Mouse (Mus musculus) kidney, embryonic 15.5 days (tissue): ENCODE measurements around the gene C1rb. TPM values are rescaled to one million over a fixed set of nuclear protein-coding genes. Genes with fewer than 3 reads are reported as not detected.
"Not testable (repeated sequence)": the region's sequence is repeated elsewhere in the genome, so short reads cannot be mapped to it uniquely, and the experiment has no call there.

Experiments used
- ATAC-seq: fragments of 200-750 bp; cut with Nextera tagmentation; replicated peaks from 2 replicates; pipeline ENCODE4 v1.8.0; 2017; ENCODE audit warnings: moderate TSS enrichment; ENCODE audit not compliant: low FRiP score
- H3K27ac ChIP-seq: fragments of 300-500 bp; sonication (generic); 2 replicates; pipeline ENCODE4 v1.5.1; 2015; ENCODE audit warnings: mild to moderate bottlenecking, inconsistent platforms
- H3K27me3 ChIP-seq: fragments of 300-500 bp; sonication (generic); 2 replicates; pipeline ENCODE4 v1.6.1; 2015; ENCODE audit warnings: inconsistent platforms
- H3K36me3 ChIP-seq: fragments of 300-500 bp; sonication (generic); 2 replicates; pipeline ENCODE4 v1.6.1; 2015; ENCODE audit warnings: inconsistent platforms
- H3K4me1 ChIP-seq: fragments of 300-500 bp; sonication (generic); 2 replicates; pipeline ENCODE4 v1.6.1; 2015; ENCODE audit warnings: inconsistent platforms
- H3K4me2 ChIP-seq: fragments of 300-500 bp; sonication (generic); 2 replicates; pipeline ENCODE4 v1.6.1; 2015; ENCODE audit warnings: moderate library complexity, mild to moderate bottlenecking, inconsistent platforms
- H3K4me3 ChIP-seq: fragments of 300-500 bp; sonication (generic); replicated peaks from 2 replicates; pipeline ENCODE4 v1.5.1; 2015; ENCODE audit warnings: mild to moderate bottlenecking, inconsistent platforms
- H3K9ac ChIP-seq: fragments of 300-500 bp; sonication (generic); 2 replicates; pipeline ENCODE4 v1.6.1; 2015; ENCODE audit warnings: mild to moderate bottlenecking, inconsistent platforms
- H3K9me3 ChIP-seq: fragments of 300-500 bp; sonication (generic); replicated peaks from 2 replicates; pipeline ENCODE4 v1.6.1; 2016; ENCODE audit warnings: inconsistent platforms
- WGBS: fragments of 180-500 bp; shearing (Covaris S2); methylation state at CpG from one replicate; pipeline ENCODE4 v1.1.7; 2015; ENCODE audit warnings: mixed read lengths; 5-methylcytosine and 5-hydroxymethylcytosine counted together
- polyA plus RNA-seq: library from polyadenylated mRNA; unstranded; fragments of >200 nt; fragmentation: Nextera tagmentation; extraction: Ambion mirVana; gene quantifications from 2 replicates; pipeline ENCODE4 v1.2.1, GENCODE M21; 2015

The C1rb gene
- polyA plus RNA-seq, 1 experiment from 2014 or later, result not detected

GRCm38 (mm10) chr6:124561156-124561555 is 8.9 kb upstream of the C1rb start:
- H3K9me3 ChIP-seq, H3K9ac ChIP-seq, H3K4me3 ChIP-seq, ATAC-seq, H3K4me2 ChIP-seq, H3K36me3 ChIP-seq, H3K27me3 ChIP-seq, H3K4me1 ChIP-seq, H3K27ac ChIP-seq: not testable (repeated sequence)
- WGBS, result 92% methylated on average over 4 of the region's 4 CpGs

GRCm38 (mm10) chr6:124561611-124562010 is 8.5 kb upstream of the C1rb start:
- not testable (repeated sequence) for H3K4me1 ChIP-seq, H3K36me3 ChIP-seq, H3K9ac ChIP-seq, H3K9me3 ChIP-seq, H3K4me2 ChIP-seq, H3K4me3 ChIP-seq, ATAC-seq, H3K27me3 ChIP-seq, H3K27ac ChIP-seq
- 100% methylated on average over 2 of the region's 2 CpGs for WGBS

GRCm38 (mm10) chr6:124575155-124575678 is 5.1 kb downstream of the C1rb start:
- not testable (repeated sequence) for H3K4me2 ChIP-seq, H3K4me3 ChIP-seq, H3K4me1 ChIP-seq, H3K36me3 ChIP-seq, H3K27me3 ChIP-seq, H3K9me3 ChIP-seq, H3K9ac ChIP-seq, H3K27ac ChIP-seq, ATAC-seq
- WGBS, result 87% methylated on average over 3 of the region's 3 CpGs

DNA sequence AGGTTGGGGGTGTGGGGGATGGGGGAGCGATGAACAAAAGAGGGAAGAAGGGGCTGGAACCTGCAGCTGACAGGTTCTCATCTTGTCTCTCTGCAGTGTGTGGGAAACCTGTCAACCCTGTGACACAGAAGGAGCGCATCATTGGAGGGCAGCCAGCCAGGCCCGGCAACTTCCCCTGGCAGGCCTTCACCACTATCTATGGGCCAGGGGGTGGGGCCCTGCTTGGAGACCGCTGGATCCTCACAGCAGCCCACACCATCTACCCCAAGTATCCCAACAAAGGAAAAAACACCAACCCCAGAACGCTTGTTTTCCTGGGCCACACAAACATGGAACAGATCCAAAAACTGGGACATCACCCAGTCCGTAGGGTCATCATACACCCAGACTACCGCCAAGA is 10.1 kb downstream of the C1rb start:
- WGBS, result 80% methylated on average over 6 of the region's 7 CpGs
- ATAC-seq, result not testable (repeated sequence)

GRCm38 (mm10) chr6:124582231-124582630 is 12.1 kb downstream of the C1rb start:
- Histone ChIP-seq H3K9ac (no peak overlapping the region), H3K4me3 (no peak overlapping the region), H3K4me2 (no peak overlapping the region), H3K9me3 (no peaks in the 10 kb centered on the region), H3K4me1 (no peaks in the 10 kb centered on the region), H3K27me3 (no peaks in the 10 kb centered on the region), H3K27ac (no peak overlapping the region), H3K36me3 (no peaks in the 10 kb centered on the region)
- 83% methylated on average over 1 of the region's 1 CpGs for WGBS
- no peak for ATAC-seq

More for the DNA sequence above, 10.1 kb downstream of the C1rb start:
- not testable (repeated sequence) for H3K9ac ChIP-seq, H3K4me3 ChIP-seq, H3K4me2 ChIP-seq, H3K27ac ChIP-seq, H3K9me3 ChIP-seq, H3K4me1 ChIP-seq, H3K36me3 ChIP-seq, H3K27me3 ChIP-seq

DNA sequence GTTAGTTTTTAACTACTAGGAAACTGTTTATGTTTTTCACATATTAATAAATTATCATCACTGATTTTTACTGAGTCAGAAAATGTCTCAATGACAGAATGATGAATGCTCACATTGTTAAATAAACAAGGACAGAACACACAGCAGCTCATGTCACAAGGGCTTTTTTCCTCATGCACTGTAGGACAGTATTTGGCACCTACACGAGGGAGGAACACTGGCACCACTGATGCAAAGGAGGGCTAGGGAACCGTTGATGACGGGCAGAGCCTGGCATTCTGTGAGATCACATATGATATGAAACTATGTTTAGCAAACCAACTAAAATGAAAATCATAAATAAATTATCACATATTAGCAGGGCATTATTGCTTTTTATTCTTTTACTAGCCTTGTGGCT is 14.8 kb downstream of the C1rb start:
- no peaks in the 10 kb centered on the region for H3K36me3 ChIP-seq
- H3K4me2 ChIP-seq, result no peak overlapping the region
- WGBS, result 70% methylated on average over 3 of the region's 3 CpGs
- no peak overlapping the region for H3K9ac ChIP-seq
- H3K4me1 ChIP-seq, result no peaks in the 10 kb centered on the region
- no peak overlapping the region for H3K4me3 ChIP-seq
- no peaks in the 10 kb centered on the region for H3K9me3 ChIP-seq
- no peak for ATAC-seq
- H3K27me3 ChIP-seq, result no peaks in the 10 kb centered on the region
- no peak overlapping the region for H3K27ac ChIP-seq

- Histone ChIP-seq H3K27ac (no peak overlapping the region), H3K9ac (no peak overlapping the region), H3K4me3 (no peak overlapping the region), H3K4me2 (no peak overlapping the region), H3K4me1 (no peaks in the 10 kb centered on the region), H3K27me3 (no peaks in the 10 kb centered on the region), H3K36me3 (no peaks in the 10 kb centered on the region), H3K9me3 (no peaks in the 10 kb centered on the region)
- no peak for ATAC-seq
- 88% methylated on average over 3 of the region's 3 CpGs for WGBS
These were observed 15.7 kb downstream of the C1rb start for GRCm38 (mm10) chr6:124585761-124586160.

- Histone ChIP-seq H3K36me3 (no peaks in the 10 kb centered on the region), H3K4me2 (no peak overlapping the region), H3K27me3 (no peaks in the 10 kb centered on the region), H3K4me1 (no peaks in the 10 kb centered on the region), H3K9me3 (no peaks in the 10 kb centered on the region), H3K27ac (no peak overlapping the region), H3K9ac (no peak overlapping the region), H3K4me3 (no peak overlapping the region)
- no peak for ATAC-seq
- WGBS, result 78% methylated on average over 4 of the region's 4 CpGs
These were observed 16.2 kb downstream of the C1rb start for GRCm38 (mm10) chr6:124586266-124586665.

DNA sequence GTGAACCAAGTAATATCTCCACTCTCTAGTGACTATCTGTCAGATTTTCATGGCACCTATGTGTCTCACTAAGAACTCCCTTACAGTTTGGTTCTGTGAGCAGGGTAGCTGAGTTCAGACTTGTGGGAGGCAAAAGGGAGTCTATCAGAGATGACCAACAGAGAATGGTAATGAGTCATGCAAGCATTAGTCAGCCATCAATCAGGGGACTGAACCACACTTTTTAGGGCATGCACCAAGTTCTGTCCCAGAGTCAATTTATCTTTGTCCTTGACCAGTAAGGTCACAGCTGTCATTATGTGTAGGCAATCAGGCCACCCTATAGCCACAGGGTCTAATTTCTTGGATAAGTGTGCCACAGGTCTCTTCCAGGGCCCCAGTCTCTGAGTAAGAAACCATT is 18.7 kb downstream of the C1rb start:
- Histone ChIP-seq H3K27ac (no peak overlapping the region), H3K9ac (no peak overlapping the region), H3K4me1 (no peaks in the 10 kb centered on the region), H3K36me3 (no peaks in the 10 kb centered on the region), H3K9me3 (no peaks in the 10 kb centered on the region), H3K27me3 (no peaks in the 10 kb centered on the region), H3K4me3 (no peak overlapping the region), H3K4me2 (no peak overlapping the region)
- no peak for ATAC-seq

DNA sequence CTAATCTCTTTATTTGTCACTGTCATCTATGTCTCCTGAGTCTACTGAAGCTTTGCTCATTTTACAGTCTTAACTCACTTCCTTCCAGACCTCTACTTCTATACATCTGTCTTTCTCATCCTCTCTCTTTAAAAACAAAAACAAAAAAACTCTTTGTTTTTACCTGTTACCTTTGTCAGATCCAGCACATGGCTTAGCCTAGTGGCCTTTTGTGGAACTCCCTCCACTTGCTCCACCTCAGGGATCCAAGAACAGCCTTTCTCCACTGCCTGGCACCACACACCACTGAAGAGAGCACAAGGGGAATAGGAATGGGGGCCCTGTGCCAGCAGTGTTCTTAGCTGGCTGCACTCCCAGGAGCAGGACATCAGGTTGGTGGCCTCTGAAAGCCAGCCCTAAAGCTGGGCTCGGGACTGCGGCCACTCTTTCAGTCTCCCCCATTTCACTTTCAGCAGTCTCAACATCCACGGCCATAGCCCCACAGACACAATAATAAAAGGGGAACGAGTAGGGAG is 22.1 kb downstream of the C1rb start:
- Histone ChIP-seq H3K4me1 (no peaks in the 10 kb centered on the region), H3K27me3 (no peaks in the 10 kb centered on the region), H3K27ac (no peak overlapping the region), H3K36me3 (no peaks in the 10 kb centered on the region), H3K4me2 (no peak overlapping the region), H3K9ac (no peak overlapping the region), H3K4me3 (no peak overlapping the region), H3K9me3 (peaks cover 4% of the 10 kb centered on the region; the same call in 1 of the 2 replicates)
- WGBS, result 82% methylated on average over 4 of the region's 4 CpGs
- no peak for ATAC-seq

DNA sequence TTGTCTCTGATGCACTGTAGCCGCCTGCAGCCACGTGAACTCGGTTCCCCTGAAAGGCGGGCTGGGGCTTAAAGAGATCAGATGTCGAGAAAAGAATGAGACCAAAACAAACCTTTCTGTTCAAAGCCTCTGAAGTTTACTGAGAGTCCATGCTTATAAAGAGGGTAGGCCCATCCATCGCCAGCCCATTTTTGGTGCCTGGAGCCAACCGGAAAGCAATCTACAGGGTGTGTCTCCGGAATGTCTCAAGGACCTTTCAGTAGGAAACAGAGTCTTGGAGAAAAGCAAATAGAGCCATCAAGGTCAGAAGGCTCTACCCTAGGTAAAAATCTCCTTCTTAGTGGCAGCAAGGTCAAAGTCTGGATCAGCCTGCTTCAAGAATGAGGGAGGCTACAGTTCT is 23.0 kb downstream of the C1rb start:
- ATAC-seq, result no peak
- WGBS, result 74% methylated on average over 8 of the region's 8 CpGs

DNA sequence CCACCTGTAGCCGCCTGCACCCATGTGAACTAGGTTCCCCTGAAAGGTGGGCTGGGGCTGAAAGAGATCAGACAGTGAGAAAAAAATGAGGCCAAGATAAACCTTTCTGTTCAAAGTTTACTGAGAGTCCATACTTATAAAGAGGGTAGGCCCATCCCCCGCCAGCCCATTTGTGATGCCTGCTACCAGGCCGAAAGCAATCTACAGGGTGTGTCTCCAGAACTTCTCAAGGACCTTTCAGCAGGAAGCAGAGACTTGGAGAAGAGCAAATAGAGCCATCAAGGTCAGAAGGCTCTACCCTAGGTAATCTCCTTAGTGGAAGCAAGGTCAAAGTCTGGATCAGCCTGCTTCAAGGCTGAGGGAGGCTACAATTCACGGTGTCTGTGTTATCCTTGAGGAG is 31.9 kb downstream of the C1rb start:
- H3K9me3 ChIP-seq, result peaks cover 5% of the 10 kb centered on the region
- WGBS, result 96% methylated on average over 4 of the region's 4 CpGs

More for the DNA sequence above, 23.0 kb downstream of the C1rb start:
- Histone ChIP-seq H3K4me2 (no peak overlapping the region), H3K27me3 (no peaks in the 10 kb centered on the region), H3K9me3 (peaks cover 4% of the 10 kb centered on the region; the same call in 1 of the 2 replicates), H3K27ac (no peak overlapping the region), H3K36me3 (no peaks in the 10 kb centered on the region), H3K4me1 (no peaks in the 10 kb centered on the region), H3K9ac (no peak overlapping the region), H3K4me3 (no peak overlapping the region)

GRCm38 (mm10) chr6:124625612-124626011 is 55.5 kb downstream of the C1rb start:
- H3K9ac ChIP-seq, result no peak overlapping the region
- 82% methylated on average over 13 of the region's 13 CpGs for WGBS

More for the DNA sequence above, 31.9 kb downstream of the C1rb start:
- no peak overlapping the region for H3K27ac ChIP-seq
- no peaks in the 10 kb centered on the region for H3K36me3 ChIP-seq
- no peak for ATAC-seq
- H3K9ac ChIP-seq, result no peak overlapping the region
- H3K27me3 ChIP-seq, result no peaks in the 10 kb centered on the region
- no peaks in the 10 kb centered on the region for H3K4me1 ChIP-seq
- H3K4me2 ChIP-seq, result no peak overlapping the region
- H3K4me3 ChIP-seq, result no peak overlapping the region

More at GRCm38 (mm10) chr6:124625612-124626011, 55.5 kb downstream of the C1rb start:
- Histone ChIP-seq H3K9me3 (no peaks in the 10 kb centered on the region), H3K36me3 (no peaks in the 10 kb centered on the region), H3K27me3 (no peaks in the 10 kb centered on the region), H3K27ac (no peak overlapping the region), H3K4me2 (no peak overlapping the region), H3K4me3 (no peak overlapping the region), H3K4me1 (no peaks in the 10 kb centered on the region)
- no peak for ATAC-seq
